Mouse (Mus musculus) E14TG2a.4 (cell line): Measurements from ENCODE around the gene Prrc2b.

Experiments used
- H3K27me3 ChIP-seq: 2 replicates; pipeline ENCODE4 v1.6.1; 2014; ENCODE audit warnings: low read length, control low read depth; ENCODE audit not compliant: insufficient read depth
- H3K36me3 ChIP-seq: 2 replicates; pipeline ENCODE4 v1.6.1; 2014; ENCODE audit warnings: low read length, control low read depth; ENCODE audit not compliant: insufficient read depth
- H3K4me1 ChIP-seq: replicated peaks from 2 replicates; pipeline ENCODE4 v1.6.1; 2014; ENCODE audit warnings: low read depth, low read length, control low read depth
- H3K4me3 ChIP-seq: replicated peaks from 2 replicates; pipeline ENCODE4 v1.5.1; 2014; ENCODE audit warnings: mild to moderate bottlenecking, low read length
- H3K9me3 ChIP-seq: 2 replicates; pipeline ENCODE4 v1.6.1; 2014; ENCODE audit warnings: low read length, control low read depth
- CTCF ChIP-seq: conservative IDR thresholded peaks from 2 replicates; pipeline ENCODE4 v1.5.1; 2014; ENCODE audit warnings: low read length
- NANOG ChIP-seq: IDR thresholded peaks from 2 replicates; pipeline ENCODE4 v1.6.1; 2014; ENCODE audit warnings: borderline replicate concordance, low read length, mixed read lengths
- POU5F1 ChIP-seq: IDR thresholded peaks from 2 replicates; pipeline ENCODE4 v1.6.1; 2014; ENCODE audit warnings: low read length, borderline replicate concordance

The Prrc2b gene

DNA sequence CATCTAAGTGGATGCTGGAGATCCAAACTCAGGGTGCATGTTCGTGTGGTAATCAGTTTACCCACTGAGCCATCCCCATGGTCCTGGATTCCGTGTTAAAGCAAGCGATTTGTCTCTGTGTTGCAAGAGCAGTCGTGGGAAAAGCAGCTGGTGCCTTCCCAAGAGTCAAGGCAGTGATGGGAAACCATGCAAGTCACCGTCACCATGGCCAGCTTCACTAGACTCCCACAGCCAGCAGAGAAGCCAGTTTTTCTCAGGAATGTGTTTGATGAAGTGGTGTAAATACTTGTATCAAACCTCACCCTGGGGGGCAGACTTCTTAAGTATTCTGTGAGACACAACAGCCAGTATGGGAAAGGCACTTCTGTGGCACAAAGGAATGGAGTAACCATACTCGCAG lies 8.5 kb upstream of the Prrc2b start:
- Histone ChIP-seq H3K4me1 (peaks cover 74% of the 10 kb centered on the region), H3K9me3 (no peaks in the 10 kb centered on the region), H3K36me3 (no peaks in the 10 kb centered on the region), H3K4me3 (no peak overlapping the region), H3K27me3 (no peaks in the 10 kb centered on the region)
- TF ChIP-seq POU5F1 = no peak
- no peak for TF ChIP-seq CTCF
- no peak for TF ChIP-seq NANOG

DNA sequence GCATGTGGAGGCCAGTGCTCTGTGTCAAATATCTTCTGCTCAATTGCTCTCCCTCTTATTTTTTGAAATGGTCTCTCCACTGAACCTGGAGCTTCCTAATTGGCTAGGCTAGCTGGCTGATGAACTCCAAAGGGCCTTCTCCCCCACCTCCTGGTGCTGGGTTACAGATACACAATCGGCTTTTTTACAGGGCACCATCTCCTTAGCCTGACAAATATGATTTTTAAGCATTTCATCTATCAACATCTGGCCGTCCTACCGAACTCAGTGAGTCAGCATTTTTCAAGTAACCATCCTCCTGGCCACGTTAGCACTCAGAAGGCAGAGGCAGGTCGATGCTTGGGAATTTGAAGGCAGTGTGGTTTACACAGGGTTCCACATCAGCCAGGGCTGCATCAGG lies 6.2 kb upstream of the Prrc2b start:
- H3K36me3 ChIP-seq = no peaks in the 10 kb centered on the region
- TF ChIP-seq NANOG = no peak
- TF ChIP-seq CTCF = no peak
- TF ChIP-seq POU5F1 = no peak
- 0 out of 2 replicates have a peak overlapping the region, but pooled peaks have one; percentile 24 for H3K4me3 ChIP-seq
- no peaks in the 10 kb centered on the region for H3K9me3 ChIP-seq
- H3K4me1 ChIP-seq = peaks cover 74% of the 10 kb centered on the region
- H3K27me3 ChIP-seq = no peaks in the 10 kb centered on the region

DNA sequence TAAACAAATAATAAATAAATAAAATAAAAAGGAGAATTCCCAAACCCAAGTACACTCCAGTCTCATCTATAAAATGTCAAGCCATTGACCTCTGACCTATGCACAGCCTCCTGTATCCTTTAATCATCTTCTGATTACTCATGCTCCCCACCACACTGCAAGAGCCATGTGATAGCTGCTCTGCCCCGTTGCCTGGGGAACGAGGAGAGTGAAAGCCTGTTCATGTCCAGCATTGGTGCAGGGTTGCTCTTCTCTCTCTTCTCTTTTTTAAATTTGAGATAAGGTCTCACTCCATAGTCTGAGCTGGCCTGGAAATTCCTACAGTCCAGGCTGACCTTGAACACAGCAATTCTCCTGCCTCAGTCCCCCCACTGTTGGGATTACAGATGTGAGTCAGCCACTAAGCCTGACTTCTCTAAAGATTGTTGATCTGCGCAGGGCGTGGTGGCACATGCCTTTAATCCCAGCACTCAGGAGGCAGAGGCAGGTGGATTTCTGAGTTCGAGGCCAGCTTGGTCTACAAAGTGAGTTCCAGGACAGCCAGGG lies 4.2 kb upstream of the Prrc2b start:
- no peak overlapping the region for H3K4me3 ChIP-seq
- TF ChIP-seq NANOG = no peak
- TF ChIP-seq POU5F1 = no peak
- TF ChIP-seq CTCF = no peak

DNA sequence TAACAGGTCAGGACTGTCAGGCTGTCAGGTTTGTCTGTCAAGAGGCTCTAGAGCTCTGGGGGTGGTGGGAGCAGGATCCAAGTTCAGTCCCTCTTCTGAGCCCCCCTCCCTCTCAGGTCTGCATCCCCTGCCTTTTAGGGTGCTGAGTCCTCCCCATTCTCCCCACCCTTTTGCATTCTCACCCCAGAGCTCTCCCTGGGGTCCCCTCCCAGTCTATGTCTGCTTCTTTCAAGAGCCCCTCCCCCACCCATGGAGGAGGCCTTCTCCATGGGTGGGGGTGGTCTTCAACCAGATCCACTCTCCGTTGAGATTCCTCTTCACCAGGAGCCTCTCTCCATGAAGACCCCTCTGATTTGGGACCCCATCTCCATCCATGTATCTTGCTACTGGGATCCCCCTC lies 747 bp upstream of the Prrc2b start:
- Histone ChIP-seq H3K27me3 (no peaks in the 10 kb centered on the region), H3K4me3 (peak overlapping the region; percentile 75), H3K36me3 (peaks cover 7% of the 10 kb centered on the region; the same call in 1 of the 2 replicates), H3K4me1 (peaks cover 79% of the 10 kb centered on the region), H3K9me3 (no peaks in the 10 kb centered on the region)
- TF ChIP-seq POU5F1 = no peak

More for the DNA sequence above, 4.2 kb upstream of the Prrc2b start:
- H3K4me1 ChIP-seq = peaks cover 65% of the 10 kb centered on the region
- no peaks in the 10 kb centered on the region for H3K9me3 ChIP-seq
- H3K36me3 ChIP-seq = no peaks in the 10 kb centered on the region
- H3K27me3 ChIP-seq = no peaks in the 10 kb centered on the region

DNA sequence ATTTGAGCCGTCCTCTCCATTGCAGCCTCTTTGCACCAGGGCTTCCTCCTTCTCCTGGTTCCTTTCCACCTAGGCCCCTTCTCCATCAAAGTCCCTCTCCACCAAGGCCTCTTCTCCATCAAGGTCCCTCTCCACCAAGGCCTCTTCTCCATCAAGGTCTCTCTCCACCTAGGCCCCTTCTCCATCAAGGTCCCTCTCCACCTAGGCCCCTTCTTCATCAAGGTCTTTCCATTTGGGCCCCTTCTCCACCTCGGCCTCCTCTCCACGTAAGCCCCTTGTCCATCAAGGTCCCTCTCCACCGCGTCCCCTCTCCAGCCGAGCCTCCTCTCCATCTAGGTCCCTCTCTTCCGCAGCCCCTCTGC lies 339 bp upstream of the Prrc2b start:
- Histone ChIP-seq H3K27me3 (no peaks in the 10 kb centered on the region), H3K9me3 (no peaks in the 10 kb centered on the region)

DNA sequence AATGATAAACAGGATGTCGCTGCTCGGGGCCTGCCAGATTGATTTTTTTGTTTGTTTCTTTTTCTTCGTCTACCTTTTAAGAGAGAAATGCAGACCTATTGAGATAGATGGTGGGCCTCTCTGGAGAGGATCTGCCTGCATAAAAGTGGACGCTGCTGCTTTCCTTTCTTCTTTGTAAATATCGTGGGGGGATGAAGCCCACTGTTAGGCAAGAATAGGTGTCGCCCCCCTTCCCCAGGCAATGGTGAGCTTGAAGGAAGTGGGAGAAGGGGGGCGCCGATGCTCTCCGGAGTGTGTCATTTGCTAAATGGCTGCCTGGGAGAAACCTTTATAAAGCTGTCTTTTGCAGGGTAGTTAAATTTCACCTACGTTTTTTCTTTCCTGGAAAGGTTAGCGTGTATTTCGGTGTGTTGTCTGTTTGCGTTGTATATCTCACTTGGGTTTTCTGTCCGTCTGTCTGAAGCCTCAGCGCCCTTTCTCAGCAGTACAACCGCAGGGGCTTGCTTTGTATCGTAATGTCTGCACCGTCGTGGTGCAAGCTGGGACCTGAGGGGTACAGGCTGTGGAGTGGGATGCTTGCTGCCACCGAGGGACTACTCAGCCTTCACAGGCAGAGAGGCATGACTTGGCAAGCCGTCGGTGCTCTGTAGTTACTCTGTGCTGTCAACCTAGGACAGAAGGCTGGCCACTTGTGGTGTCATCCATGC lies 931 bp downstream of the Prrc2b start:
- Histone ChIP-seq H3K4me3 (peak overlapping the region; percentile 82), H3K27me3 (no peaks in the 10 kb centered on the region), H3K9me3 (no peaks in the 10 kb centered on the region), H3K36me3 (peaks cover 17% of the 10 kb centered on the region), H3K4me1 (peaks cover 81% of the 10 kb centered on the region)
- TF ChIP-seq NANOG (no peak), POU5F1 (no peak), CTCF (no peak)

More for the DNA sequence above, 339 bp upstream of the Prrc2b start:
- Histone ChIP-seq H3K4me3 (peak overlapping the region; percentile 75), H3K4me1 (peaks cover 79% of the 10 kb centered on the region), H3K36me3 (peaks cover 8% of the 10 kb centered on the region; the same call in 1 of the 2 replicates)
- TF ChIP-seq POU5F1 (no peak), CTCF (no peak), NANOG (no peak)

DNA sequence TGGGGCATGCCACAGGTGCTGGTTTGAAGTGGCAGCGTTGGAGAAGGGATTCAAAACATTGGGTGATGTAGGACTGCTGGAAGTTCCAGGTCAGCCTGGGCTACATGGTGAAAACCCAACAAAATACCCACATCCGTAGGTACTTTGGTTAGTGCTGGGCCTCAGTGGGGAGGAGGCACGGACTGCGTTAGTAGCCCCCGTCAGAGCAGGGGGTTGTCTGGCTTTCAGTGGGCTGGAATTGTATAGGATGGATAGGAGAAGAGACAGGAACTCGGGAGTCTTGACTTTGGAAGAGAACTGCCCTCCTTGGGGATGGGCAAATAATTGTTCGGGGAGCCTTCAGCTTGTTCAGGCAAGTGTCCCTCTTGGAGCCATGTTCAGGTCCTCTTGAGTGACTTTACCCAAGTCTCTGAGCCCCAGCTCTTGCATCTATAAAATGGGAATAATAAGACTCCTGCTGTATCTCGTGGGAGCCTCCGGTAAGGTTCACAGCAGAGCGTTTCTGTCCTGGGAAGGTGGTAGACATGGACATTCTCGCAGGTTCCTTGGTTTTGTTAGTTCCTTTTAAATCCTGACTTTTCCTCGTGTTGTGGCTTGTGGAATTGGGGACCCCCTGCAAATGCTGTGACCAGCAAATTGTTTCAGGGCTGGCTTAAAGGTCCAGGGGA lies 1.6 kb downstream of the Prrc2b start:
- H3K4me3 ChIP-seq = peak overlapping the region; percentile 82
- no peaks in the 10 kb centered on the region for H3K27me3 ChIP-seq
- TF ChIP-seq POU5F1 (no peak), CTCF (no peak), NANOG (no peak)
- no peaks in the 10 kb centered on the region for H3K9me3 ChIP-seq
- H3K4me1 ChIP-seq = peaks cover 81% of the 10 kb centered on the region
- peaks cover 17% of the 10 kb centered on the region for H3K36me3 ChIP-seq

DNA sequence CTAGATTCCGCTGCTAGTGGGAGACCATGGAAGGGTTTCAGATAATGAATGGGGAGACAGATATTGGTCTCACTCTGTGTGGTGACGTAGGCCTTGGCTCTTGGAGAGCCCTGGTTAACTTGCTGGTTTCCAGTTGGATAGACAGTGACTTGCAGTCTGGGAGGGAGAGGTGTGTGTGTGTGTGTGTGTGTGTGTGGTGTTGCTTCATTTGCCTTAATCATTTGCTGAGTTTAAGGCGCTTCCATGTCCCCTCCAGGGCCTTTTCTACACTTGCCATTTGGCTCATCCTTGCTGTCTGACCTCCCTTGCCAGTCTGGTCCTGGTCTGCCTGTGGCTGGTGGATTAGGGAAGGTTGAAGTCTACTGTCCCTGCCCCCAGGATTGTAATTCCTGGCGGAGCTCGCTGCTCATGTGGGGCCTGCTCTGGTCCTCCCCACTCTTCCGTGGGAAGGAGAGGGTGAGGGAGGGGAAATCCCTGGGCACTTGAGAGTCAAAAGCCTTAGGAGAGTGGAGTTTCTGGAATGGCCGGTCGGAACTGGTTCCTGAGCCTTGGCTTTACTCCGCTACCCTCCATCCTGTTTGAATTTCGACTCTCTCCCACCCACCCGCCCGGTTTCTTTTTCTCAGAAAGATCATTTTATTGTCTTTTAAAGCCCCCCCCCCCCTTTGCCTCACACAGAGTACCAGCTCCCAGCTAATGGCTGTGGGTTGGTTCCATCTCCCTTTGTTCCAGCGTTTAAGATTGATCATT lies 2.3 kb downstream of the Prrc2b start:
- H3K36me3 ChIP-seq = peaks cover 17% of the 10 kb centered on the region
- peak overlapping the region; percentile 82 for H3K4me3 ChIP-seq
- no peaks in the 10 kb centered on the region for H3K9me3 ChIP-seq
- TF ChIP-seq NANOG (no peak), POU5F1 (no peak), CTCF (no peak)
- H3K4me1 ChIP-seq = peaks cover 81% of the 10 kb centered on the region
- H3K27me3 ChIP-seq = no peaks in the 10 kb centered on the region
